Mouse (Mus musculus) bone marrow macrophage, adult 2 months (primary cell): ENCODE measurements around the gene Pmepa1. TPM values are rescaled to one million over a fixed set of nuclear protein-coding genes. Genes with fewer than 3 reads are reported as not detected.

Experiments used
- H3K27ac ChIP-seq: 2 replicates; pipeline ENCODE4 v1.5.1; 2012; ENCODE audit warnings: low read depth, low read length; ENCODE audit not compliant: insufficient read depth
- H3K4me1 ChIP-seq: 2 replicates; pipeline ENCODE4 v1.6.1; 2012; ENCODE audit warnings: low read length; ENCODE audit not compliant: control insufficient read depth, insufficient read depth
- H3K4me3 ChIP-seq: 2 replicates; pipeline ENCODE4 v1.5.1; 2012; ENCODE audit warnings: mild to moderate bottlenecking, low read length, moderate library complexity; ENCODE audit not compliant: insufficient read depth
- CTCF ChIP-seq: IDR thresholded peaks from 2 replicates; pipeline ENCODE4 v1.5.1; 2012; ENCODE audit warnings: low read depth, mild to moderate bottlenecking, low read length, moderate library complexity
- POLR2A ChIP-seq: IDR thresholded peaks from 2 replicates; pipeline ENCODE4 v1.6.1; 2012; ENCODE audit warnings: mild to moderate bottlenecking, low read depth, low read length, borderline replicate concordance
- polyA plus RNA-seq: library from polyadenylated mRNA; stranded (reverse); fragments of >200 nt; gene quantifications from 2 replicates; pipeline ENCODE4 v1.2.4, GENCODE M21; 2012; ENCODE audit not compliant: missing spikeins, insufficient read depth, insufficient read length

Gene Pmepa1
- polyA plus RNA-seq, 1 experiment, result 1.5 TPM

DNA sequence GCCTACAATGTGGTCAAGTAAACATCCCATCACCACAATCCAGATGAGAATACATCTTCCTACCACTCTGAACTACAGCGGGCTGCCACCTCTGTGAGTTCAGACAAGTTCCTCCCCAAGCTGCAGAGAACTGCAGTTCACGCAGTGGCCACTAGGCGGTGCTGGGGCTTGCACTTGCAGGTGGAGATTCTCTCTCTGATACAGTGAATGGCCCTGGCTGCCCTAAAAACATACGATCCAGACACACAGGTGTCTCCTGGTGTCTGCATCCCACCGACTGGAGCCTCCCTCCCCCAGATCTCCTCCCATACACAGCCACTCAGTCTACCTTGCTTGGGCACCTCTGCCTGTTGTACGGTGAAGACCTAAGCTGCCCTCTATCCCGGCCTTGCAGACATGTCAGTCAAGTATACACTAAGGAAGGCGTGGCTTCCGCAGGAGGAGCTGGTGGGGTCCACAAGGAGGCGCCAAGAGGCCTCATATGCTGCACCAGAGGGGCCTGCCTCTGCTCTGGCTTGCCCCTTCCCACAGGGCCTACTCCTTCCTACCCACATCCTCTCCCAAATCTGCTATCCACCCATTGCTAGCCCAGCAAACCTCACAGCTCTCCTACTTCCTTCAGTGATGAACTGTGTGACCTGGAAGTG is 46.6 kb downstream of the Pmepa1 start:
- TF ChIP-seq CTCF (peak; percentile 85), POLR2A (no peak)
- no peaks in the 10 kb centered on the region for H3K4me1 ChIP-seq
- no peak overlapping the region for H3K27ac ChIP-seq
- H3K4me3 ChIP-seq, result no peak overlapping the region

DNA sequence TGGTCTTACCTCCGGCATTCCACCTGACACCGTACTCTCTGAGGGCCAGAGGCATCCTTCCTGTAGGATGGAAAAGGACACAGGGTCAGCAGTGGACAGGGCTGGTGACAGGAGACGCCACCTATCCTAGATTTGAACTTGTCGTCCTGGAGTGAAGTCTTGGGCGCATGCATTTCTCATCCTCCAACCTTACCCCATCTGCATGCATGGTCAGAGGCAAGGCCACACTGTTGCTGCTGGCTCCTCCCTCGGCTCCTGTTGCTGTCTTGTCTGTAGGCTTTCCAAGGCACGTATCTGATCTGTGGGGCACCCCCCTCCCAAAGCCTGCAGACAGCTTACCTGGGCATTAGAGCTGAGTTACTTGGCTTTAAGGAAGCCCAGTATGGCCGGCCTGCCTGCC is 47.8 kb downstream of the Pmepa1 start:
- H3K4me1 ChIP-seq, result peaks cover 5% of the 10 kb centered on the region; the same call in 1 of the 2 replicates
- no peak overlapping the region for H3K27ac ChIP-seq
- H3K4me3 ChIP-seq, result no peak overlapping the region
- TF ChIP-seq CTCF (no peak), POLR2A (no peak)

GRCm38 (mm10) chr2:173226792-173227191 is 49.5 kb downstream of the Pmepa1 start:
- no peak overlapping the region for H3K4me3 ChIP-seq
- H3K4me1 ChIP-seq, result peaks cover 5% of the 10 kb centered on the region; the same call in 1 of the 2 replicates
- no peak overlapping the region for H3K27ac ChIP-seq
- TF ChIP-seq POLR2A (no peak), CTCF (no peak)

DNA sequence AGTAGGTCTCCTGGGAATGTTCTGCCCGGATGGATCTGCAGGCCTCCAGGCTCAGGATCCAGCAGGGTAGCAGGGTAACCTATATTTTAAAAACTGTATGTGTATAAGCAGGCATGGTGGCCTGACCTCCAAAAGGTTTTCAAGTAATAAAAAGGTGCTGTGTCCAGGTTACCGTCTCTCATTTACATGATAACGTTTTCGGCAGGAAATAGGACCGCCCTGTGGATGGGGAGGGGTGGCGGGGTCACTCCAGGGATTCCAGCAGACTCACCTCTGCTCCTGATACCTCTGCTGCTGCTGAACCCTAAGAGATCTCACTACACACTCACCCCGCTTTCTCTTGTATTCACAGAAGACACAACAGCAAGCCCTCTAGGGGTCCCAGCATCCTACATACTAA is 50.4 kb downstream of the Pmepa1 start:
- Histone ChIP-seq H3K27ac (no peak overlapping the region), H3K4me1 (peaks cover 5% of the 10 kb centered on the region; the same call in 1 of the 2 replicates), H3K4me3 (no peak overlapping the region)
- no peak for TF ChIP-seq CTCF
- TF ChIP-seq POLR2A, result no peak

DNA sequence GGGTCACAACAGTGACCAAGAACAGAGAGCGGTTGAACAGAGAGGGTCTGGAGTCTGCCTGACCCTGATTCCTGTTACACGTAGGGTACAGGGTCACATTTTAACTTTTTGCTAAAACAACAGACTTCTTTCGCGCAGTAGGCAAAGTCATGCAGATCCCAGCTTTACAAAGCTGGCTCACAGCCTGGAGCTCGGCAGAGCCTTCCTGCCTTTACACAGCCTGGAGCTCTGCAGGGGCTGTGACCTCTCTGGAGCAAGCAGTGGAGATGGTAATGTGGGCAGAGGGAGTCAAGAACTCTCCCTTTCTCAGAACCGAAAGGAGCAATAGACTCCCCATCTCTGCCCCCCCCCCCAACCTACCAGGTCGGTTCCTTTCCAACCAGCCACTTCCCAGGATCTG is 51.5 kb downstream of the Pmepa1 start:
- Histone ChIP-seq H3K27ac (no peak overlapping the region), H3K4me3 (no peak overlapping the region), H3K4me1 (peaks cover 5% of the 10 kb centered on the region; the same call in 1 of the 2 replicates)
- TF ChIP-seq CTCF (no peak), POLR2A (no peak)

- peaks cover 9% of the 10 kb centered on the region for H3K4me1 ChIP-seq
- no peak overlapping the region for H3K27ac ChIP-seq
- no peak for TF ChIP-seq CTCF
- no peak overlapping the region for H3K4me3 ChIP-seq
These were observed 52.2 kb downstream of the Pmepa1 start for GRCm38 (mm10) chr2:173224097-173224496.

GRCm38 (mm10) chr2:173223496-173223895 is 52.8 kb downstream of the Pmepa1 start:
- Histone ChIP-seq H3K4me1 (peaks cover 12% of the 10 kb centered on the region), H3K27ac (no peak overlapping the region)
- no peak for TF ChIP-seq CTCF
- no peak for TF ChIP-seq POLR2A

DNA sequence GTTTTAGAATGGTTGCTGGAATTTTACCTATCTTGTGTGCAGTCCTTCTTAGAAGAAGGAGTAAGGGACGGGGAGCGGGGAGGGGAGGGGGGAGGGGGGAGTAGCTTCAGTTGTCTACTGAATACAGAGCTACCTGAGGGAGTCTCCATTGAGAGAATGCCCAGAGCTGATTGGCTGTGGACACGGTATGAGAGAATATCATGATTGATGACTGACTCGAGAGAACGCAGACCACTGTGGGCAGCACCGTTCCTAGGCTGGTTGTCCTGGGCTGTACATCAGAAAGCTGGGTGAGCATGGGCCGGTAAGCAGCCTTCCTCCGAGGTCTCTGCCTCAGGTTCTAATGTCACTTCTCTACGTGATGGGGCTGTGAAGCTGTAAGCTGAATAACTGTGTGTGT is 55.6 kb downstream of the Pmepa1 start:
- Histone ChIP-seq H3K27ac (no peak overlapping the region), H3K4me3 (no peak overlapping the region), H3K4me1 (peaks cover 14% of the 10 kb centered on the region)
- TF ChIP-seq POLR2A (no peak), CTCF (no peak)

More at GRCm38 (mm10) chr2:173223496-173223895, 52.8 kb downstream of the Pmepa1 start:
- H3K4me3 ChIP-seq, result no peak overlapping the region

DNA sequence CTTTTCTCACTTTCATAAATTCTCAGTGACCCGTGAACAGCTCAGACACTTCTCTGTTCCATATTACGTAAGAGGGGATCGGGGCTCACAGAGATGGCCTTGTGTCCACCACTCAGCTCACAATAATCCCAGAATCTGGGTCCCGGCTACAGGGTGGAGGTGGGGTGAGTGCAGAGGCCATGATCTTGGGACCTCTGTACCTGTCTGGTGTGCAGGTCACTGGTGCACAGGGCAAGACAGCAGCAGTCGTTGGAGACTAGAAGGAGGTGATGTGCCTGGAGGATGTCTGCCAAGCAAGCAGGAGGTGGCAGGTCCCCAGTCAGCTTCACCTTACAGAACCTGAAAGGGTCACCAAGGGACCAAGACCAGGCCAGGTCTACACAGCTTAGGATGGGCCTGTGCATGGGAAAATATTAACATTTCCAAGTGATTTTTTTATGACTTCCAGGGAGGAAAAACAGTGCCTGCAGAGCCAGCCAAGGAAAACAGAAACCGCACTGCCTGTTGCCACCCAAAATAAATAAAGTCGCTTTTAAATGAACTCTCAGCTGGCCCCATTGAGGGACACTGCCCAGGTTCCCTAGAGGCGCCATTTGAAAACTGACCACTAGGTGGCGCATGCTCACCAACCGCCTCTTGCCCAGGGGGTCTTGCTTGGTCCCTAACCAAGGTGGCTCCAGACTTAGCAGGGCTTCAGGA is 56.9 kb downstream of the Pmepa1 start:
- peak; percentile 54 for TF ChIP-seq CTCF
- TF ChIP-seq POLR2A, result no peak
- Histone ChIP-seq H3K27ac (no peak overlapping the region), H3K4me3 (peak overlapping the region; percentile 35), H3K4me1 (peaks cover 14% of the 10 kb centered on the region)

DNA sequence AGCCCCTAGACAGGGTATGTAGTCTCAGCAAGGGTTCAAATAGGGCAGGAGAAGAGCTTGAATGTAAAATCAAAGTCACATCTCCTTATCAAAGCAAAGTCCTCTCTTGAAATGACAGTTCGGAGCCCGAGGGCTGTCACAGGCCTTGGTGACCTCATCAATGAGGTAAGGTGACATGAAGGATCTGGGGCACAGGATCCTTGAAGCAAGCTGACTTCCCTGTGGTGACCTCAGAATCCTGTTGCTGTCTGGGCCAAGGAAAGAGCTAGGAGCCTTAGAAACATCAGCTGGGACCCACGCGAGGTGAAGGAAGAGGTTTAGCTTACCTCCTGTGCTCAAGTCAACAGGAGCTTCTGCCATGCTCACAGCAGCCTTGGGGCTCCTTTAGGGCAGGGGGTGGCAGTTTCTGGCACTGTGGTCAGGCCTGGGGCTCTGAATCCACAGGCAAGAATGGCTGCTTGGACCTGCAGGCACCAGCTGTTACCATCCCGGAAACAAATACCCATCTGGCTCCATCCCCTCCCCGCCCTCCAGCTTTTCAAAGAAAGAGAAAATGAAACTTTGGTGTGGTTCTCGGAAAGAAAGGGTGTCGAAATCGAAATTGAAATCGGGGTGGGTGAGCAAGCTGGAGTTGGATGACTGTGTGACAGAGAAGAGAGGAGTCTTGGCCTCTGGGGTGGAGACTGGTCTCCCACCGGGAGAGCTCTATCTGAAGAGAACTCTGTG is 57.8 kb downstream of the Pmepa1 start, which contains the start of gene Zbp1:
TSS of gene Zbp1 (minus strand) at position 508 of the 726 bp plus-strand sequence.
- peak within 1 kb of the TSS; percentile 35 for H3K4me3 ChIP-seq
- TF ChIP-seq CTCF (no peak), POLR2A (no peak)
- H3K4me1 ChIP-seq, result peaks cover 9% of the 10 kb centered on the region
- H3K27ac ChIP-seq, result no peak within 1 kb of the TSS
